Mouse (Mus musculus): Measurements from ENCODE around the gene Arhgef1. TPM values are rescaled to one million over a fixed set of nuclear protein-coding genes. Genes with fewer than 3 reads are reported as not detected.
A peak's percentile ranks its signal among the peaks of the same experiment; 100 is the strongest.

The Arhgef1 gene
- polyA plus RNA-seq, 1 experiment, result 84.4 TPM

DNA sequence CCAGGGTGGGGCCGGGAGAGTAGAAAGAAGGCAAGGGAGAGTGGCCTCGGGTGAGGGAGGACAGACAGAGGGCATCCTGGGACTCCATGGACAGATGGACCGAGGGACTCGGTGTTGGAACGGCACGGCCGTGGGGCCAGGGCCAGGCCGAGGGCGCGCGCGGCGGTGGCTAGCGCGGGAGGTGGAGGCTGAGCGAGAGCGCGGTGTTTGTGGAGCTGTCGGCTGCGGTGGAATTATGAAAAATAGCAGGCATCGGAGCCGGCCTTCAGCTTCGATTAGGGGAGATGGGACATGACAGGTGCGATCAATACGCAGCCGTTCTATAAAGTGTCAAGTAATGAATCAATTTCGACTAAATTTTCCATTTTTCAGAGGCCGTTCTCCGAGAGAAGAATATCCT, 46.1 kb downstream of the Arhgef1 start:
- TF ChIP-seq CEBPB (IDR thresholded peaks at IDR 0.05; ENCODE audit: low read depth), result no peak
- TF ChIP-seq MYOG (IDR thresholded peaks at IDR 0.05; ENCODE audit: control insufficient read depth, extremely low read depth, insufficient read length), result no peak
- TF ChIP-seq MAX (IDR thresholded peaks at IDR 0.05), result no peak
- TF ChIP-seq MYOD1 (IDR thresholded peaks at IDR 0.05; ENCODE audit: control insufficient read depth, insufficient read length, low read depth), result no peak
- TF ChIP-seq FOSL1 (IDR thresholded peaks at IDR 0.05; ENCODE audit: insufficient read depth, low read length, poor library complexity, severe bottlenecking), result no peak
- TF ChIP-seq CTCF (IDR thresholded peaks at IDR 0.05; ENCODE audit: control insufficient read depth, insufficient read depth, insufficient read length), result no peak
- TF ChIP-seq USF1 (IDR thresholded peaks at IDR 0.05; ENCODE audit: low read depth), result no peak
- Histone ChIP-seq H3K4me3 (ENCODE audit: insufficient read depth, poor library complexity, severe bottlenecking) (no peak overlapping the region), H3K27me3 (ENCODE audit: control insufficient read depth, insufficient read depth, insufficient read length) (peaks cover 94% of the 10 kb centered on the region), H3ac (ENCODE audit: control insufficient read depth, insufficient read length, low read depth) (peak overlapping the region; percentile 12), H3K79me2 (ENCODE audit: control insufficient read depth, insufficient read depth) (no peaks in the 10 kb centered on the region), H3K36me3 (ENCODE audit: control insufficient read depth, insufficient read depth) (no peaks in the 10 kb centered on the region), H3K79me3 (ENCODE audit: low read depth) (no peaks in the 10 kb centered on the region)

DNA sequence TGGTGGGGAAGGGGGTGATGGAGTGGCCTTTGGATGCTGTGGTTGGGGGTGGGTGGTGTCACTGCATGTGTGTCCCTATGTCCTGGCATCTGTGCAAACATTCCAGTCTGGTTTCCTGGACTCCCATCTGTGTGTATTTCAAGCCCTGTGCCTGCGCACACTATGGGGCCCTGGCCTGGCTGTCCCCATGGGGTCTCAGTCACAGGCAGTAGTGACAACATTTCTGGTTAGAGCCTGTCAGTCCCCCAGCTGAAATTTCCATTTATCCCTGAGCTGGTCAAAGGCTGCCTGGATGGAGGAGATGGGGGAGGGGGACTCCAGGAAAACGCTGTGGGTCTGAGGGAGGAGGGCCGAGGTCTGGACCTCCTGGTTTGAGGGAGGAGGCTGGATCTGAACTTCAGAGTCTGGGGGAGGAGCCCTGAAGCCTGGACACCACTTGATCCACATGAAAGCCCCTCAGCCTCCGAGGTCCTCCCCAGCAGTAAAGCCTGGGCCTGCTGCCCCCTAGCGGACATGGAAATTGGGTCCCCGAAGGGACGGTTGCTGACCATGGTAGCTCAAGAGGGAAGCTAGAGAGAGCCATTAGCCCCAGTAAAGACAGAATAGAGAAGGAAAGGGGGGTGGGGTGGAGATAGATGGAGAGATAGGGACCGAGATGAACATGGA, 47.4 kb downstream of the Arhgef1 start:
- no peak overlapping the region for H3ac ChIP-seq (ENCODE audit: control insufficient read depth, insufficient read length, low read depth)
- no peaks in the 10 kb centered on the region for H3K36me3 ChIP-seq (ENCODE audit: control insufficient read depth, insufficient read depth)
- no peaks in the 10 kb centered on the region for H3K79me2 ChIP-seq (ENCODE audit: control insufficient read depth, insufficient read depth)
- H3K79me3 ChIP-seq (ENCODE audit: low read depth), result no peaks in the 10 kb centered on the region
- peak; percentile 58 for TF ChIP-seq CTCF (IDR thresholded peaks at IDR 0.05; ENCODE audit: control insufficient read depth, insufficient read depth, insufficient read length)
- no peak for TF ChIP-seq MAX (IDR thresholded peaks at IDR 0.05)
- H3K27me3 ChIP-seq (ENCODE audit: control insufficient read depth, insufficient read depth, insufficient read length), result peaks cover 93% of the 10 kb centered on the region
- no peak overlapping the region for H3K4me3 ChIP-seq (ENCODE audit: insufficient read depth, poor library complexity, severe bottlenecking)

GRCm38 (mm10) chr7:24953966-24954365, 51.3 kb downstream of the Arhgef1 start:
- Histone ChIP-seq H3K4me3 (ENCODE audit: insufficient read depth, poor library complexity, severe bottlenecking) (no peak overlapping the region), H3K36me3 (ENCODE audit: control insufficient read depth, insufficient read depth) (no peaks in the 10 kb centered on the region), H3K79me2 (ENCODE audit: control insufficient read depth, insufficient read depth) (no peaks in the 10 kb centered on the region), H3K27me3 (ENCODE audit: control insufficient read depth, insufficient read depth, insufficient read length) (peaks cover 76% of the 10 kb centered on the region), H3K79me3 (ENCODE audit: low read depth) (no peaks in the 10 kb centered on the region), H3ac (ENCODE audit: control insufficient read depth, insufficient read length, low read depth) (no peak overlapping the region)
- TF ChIP-seq USF1 (IDR thresholded peaks at IDR 0.05; ENCODE audit: low read depth), result no peak
- TF ChIP-seq MAX (IDR thresholded peaks at IDR 0.05), result no peak
- TF ChIP-seq MYOG (IDR thresholded peaks at IDR 0.05; ENCODE audit: control insufficient read depth, extremely low read depth, insufficient read length), result no peak
- TF ChIP-seq CEBPB (IDR thresholded peaks at IDR 0.05; ENCODE audit: low read depth), result no peak
- no peak for TF ChIP-seq FOSL1 (IDR thresholded peaks at IDR 0.05; ENCODE audit: insufficient read depth, low read length, poor library complexity, severe bottlenecking)
- TF ChIP-seq MYOD1 (IDR thresholded peaks at IDR 0.05; ENCODE audit: control insufficient read depth, insufficient read length, low read depth), result no peak
- TF ChIP-seq CTCF (IDR thresholded peaks at IDR 0.05; ENCODE audit: control insufficient read depth, insufficient read depth, insufficient read length), result no peak

GRCm38 (mm10) chr7:24954450-24954849, 51.7 kb downstream of the Arhgef1 start:
- TF ChIP-seq MAX (IDR thresholded peaks at IDR 0.05) (no peak), CTCF (IDR thresholded peaks at IDR 0.05; ENCODE audit: control insufficient read depth, insufficient read depth, insufficient read length) (no peak), FOSL1 (IDR thresholded peaks at IDR 0.05; ENCODE audit: insufficient read depth, low read length, poor library complexity, severe bottlenecking) (no peak), MYOG (IDR thresholded peaks at IDR 0.05; ENCODE audit: control insufficient read depth, extremely low read depth, insufficient read length) (no peak), MYOD1 (IDR thresholded peaks at IDR 0.05; ENCODE audit: control insufficient read depth, insufficient read length, low read depth) (no peak), USF1 (IDR thresholded peaks at IDR 0.05; ENCODE audit: low read depth) (no peak), CEBPB (IDR thresholded peaks at IDR 0.05; ENCODE audit: low read depth) (no peak)
- H3ac ChIP-seq (ENCODE audit: control insufficient read depth, insufficient read length, low read depth), result no peak overlapping the region
- H3K79me2 ChIP-seq (ENCODE audit: control insufficient read depth, insufficient read depth), result no peaks in the 10 kb centered on the region
- H3K4me3 ChIP-seq (ENCODE audit: insufficient read depth, poor library complexity, severe bottlenecking), result no peak overlapping the region
- peaks cover 72% of the 10 kb centered on the region for H3K27me3 ChIP-seq (ENCODE audit: control insufficient read depth, insufficient read depth, insufficient read length)
- H3K36me3 ChIP-seq (ENCODE audit: control insufficient read depth, insufficient read depth), result no peaks in the 10 kb centered on the region
- no peaks in the 10 kb centered on the region for H3K79me3 ChIP-seq (ENCODE audit: low read depth)

GRCm38 (mm10) chr7:24955226-24955625, 52.5 kb downstream of the Arhgef1 start:
- Histone ChIP-seq H3K27me3 (ENCODE audit: control insufficient read depth, insufficient read depth, insufficient read length) (peaks cover 65% of the 10 kb centered on the region), H3K79me2 (ENCODE audit: control insufficient read depth, insufficient read depth) (no peaks in the 10 kb centered on the region), H3K79me3 (ENCODE audit: low read depth) (no peaks in the 10 kb centered on the region), H3K4me3 (ENCODE audit: insufficient read depth, poor library complexity, severe bottlenecking) (no peak overlapping the region), H3ac (ENCODE audit: control insufficient read depth, insufficient read length, low read depth) (no peak overlapping the region), H3K36me3 (ENCODE audit: control insufficient read depth, insufficient read depth) (no peaks in the 10 kb centered on the region)
- TF ChIP-seq MYOD1 (IDR thresholded peaks at IDR 0.05; ENCODE audit: control insufficient read depth, insufficient read length, low read depth) (no peak), CTCF (IDR thresholded peaks at IDR 0.05; ENCODE audit: control insufficient read depth, insufficient read depth, insufficient read length) (no peak), CEBPB (IDR thresholded peaks at IDR 0.05; ENCODE audit: low read depth) (no peak), FOSL1 (IDR thresholded peaks at IDR 0.05; ENCODE audit: insufficient read depth, low read length, poor library complexity, severe bottlenecking) (no peak), USF1 (IDR thresholded peaks at IDR 0.05; ENCODE audit: low read depth) (no peak), MAX (IDR thresholded peaks at IDR 0.05) (no peak), MYOG (IDR thresholded peaks at IDR 0.05; ENCODE audit: control insufficient read depth, extremely low read depth, insufficient read length) (no peak)

DNA sequence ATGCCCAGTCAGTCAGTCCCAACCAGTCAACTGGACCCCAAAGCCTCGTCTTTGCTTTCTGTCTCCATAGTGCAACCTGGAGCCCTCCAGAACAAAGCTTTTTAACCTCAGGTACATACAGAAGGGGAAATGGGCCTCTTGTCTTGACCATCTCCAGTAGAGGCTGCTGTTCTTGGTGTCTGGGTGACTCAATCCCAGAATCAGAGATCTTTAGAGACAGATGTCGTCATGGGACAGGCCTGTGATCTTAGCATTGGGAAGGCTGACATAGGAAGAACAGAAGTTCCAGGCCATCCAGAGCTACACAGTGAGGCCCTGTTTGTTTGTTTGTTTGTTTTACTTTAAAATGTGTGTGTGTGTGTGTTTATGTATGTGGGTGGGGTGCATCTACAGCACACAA, 61.6 kb downstream of the Arhgef1 start:
- peaks cover 4% of the 10 kb centered on the region for H3K27me3 ChIP-seq (ENCODE audit: control insufficient read depth, insufficient read depth, insufficient read length)
- H3K79me2 ChIP-seq (ENCODE audit: control insufficient read depth, insufficient read depth), result no peaks in the 10 kb centered on the region

More for the DNA sequence above, 61.6 kb downstream of the Arhgef1 start:
- H3K36me3 ChIP-seq (ENCODE audit: control insufficient read depth, insufficient read depth), result no peaks in the 10 kb centered on the region
- TF ChIP-seq CEBPB (IDR thresholded peaks at IDR 0.05; ENCODE audit: low read depth) (no peak), CTCF (IDR thresholded peaks at IDR 0.05; ENCODE audit: control insufficient read depth, insufficient read depth, insufficient read length) (no peak), FOSL1 (IDR thresholded peaks at IDR 0.05; ENCODE audit: insufficient read depth, low read length, poor library complexity, severe bottlenecking) (no peak), MAX (IDR thresholded peaks at IDR 0.05) (no peak), MYOG (IDR thresholded peaks at IDR 0.05; ENCODE audit: control insufficient read depth, extremely low read depth, insufficient read length) (no peak), USF1 (IDR thresholded peaks at IDR 0.05; ENCODE audit: low read depth) (no peak), MYOD1 (IDR thresholded peaks at IDR 0.05; ENCODE audit: control insufficient read depth, insufficient read length, low read depth) (no peak)
- no peak overlapping the region for H3K4me3 ChIP-seq (ENCODE audit: insufficient read depth, poor library complexity, severe bottlenecking)
- H3K79me3 ChIP-seq (ENCODE audit: low read depth), result no peaks in the 10 kb centered on the region
- no peak overlapping the region for H3ac ChIP-seq (ENCODE audit: control insufficient read depth, insufficient read length, low read depth)
